Mouse (Mus musculus): Measurements from ENCODE around the gene Cops7b. TPM values are rescaled to one million over a fixed set of nuclear protein-coding genes. Genes with fewer than 3 reads are reported as not detected.

The Cops7b gene
- polyA plus RNA-seq, 1 experiment from 2014 or later: 60.6 TPM

GRCm38 (mm10) chr1:86612081-86612480 is 29.4 kb downstream of the Cops7b start:
- Histone ChIP-seq H3K9me3 (replicated peaks) (no peaks in the 10 kb centered on the region), H3K27ac (no peak overlapping the region), H3K9ac (no peak overlapping the region), H3K4me2 (replicated peaks) (no peak overlapping the region), H3K27me3 (no peaks in the 10 kb centered on the region), H3K4me3 (no peak overlapping the region), H3K4me1 (no peaks in the 10 kb centered on the region), H3K36me3 (peaks cover 27% of the 10 kb centered on the region)
- 57% methylated on average over 1 of the region's 1 CpGs for WGBS
- no peak for ATAC-seq (ENCODE audit: low FRiP score)

GRCm38 (mm10) chr1:86614269-86614668 is 31.6 kb downstream of the Cops7b start:
- no peak for ATAC-seq (ENCODE audit: low FRiP score)
- Histone ChIP-seq H3K9ac (no peak overlapping the region), H3K27me3 (no peaks in the 10 kb centered on the region), H3K4me2 (replicated peaks) (no peak overlapping the region), H3K36me3 (peaks cover 14% of the 10 kb centered on the region), H3K4me3 (no peak overlapping the region), H3K4me1 (no peaks in the 10 kb centered on the region), H3K9me3 (replicated peaks) (no peaks in the 10 kb centered on the region), H3K27ac (no peak overlapping the region)

GRCm38 (mm10) chr1:86618454-86619125 is 35.9 kb downstream of the Cops7b start:
- Histone ChIP-seq H3K27ac (no peak overlapping the region), H3K4me1 (no peaks in the 10 kb centered on the region), H3K9ac (no peak overlapping the region), H3K36me3 (no peaks in the 10 kb centered on the region), H3K4me3 (no peak overlapping the region), H3K9me3 (replicated peaks) (no peaks in the 10 kb centered on the region), H3K4me2 (replicated peaks) (no peak overlapping the region), H3K27me3 (no peaks in the 10 kb centered on the region)
- 59% methylated on average over 10 of the region's 10 CpGs for WGBS
- no peak for ATAC-seq (ENCODE audit: low FRiP score)

GRCm38 (mm10) chr1:86622296-86622695 is 39.6 kb downstream of the Cops7b start:
- Histone ChIP-seq H3K4me3 (no peak overlapping the region), H3K9me3 (replicated peaks) (no peaks in the 10 kb centered on the region), H3K27me3 (no peaks in the 10 kb centered on the region), H3K4me1 (no peaks in the 10 kb centered on the region), H3K36me3 (no peaks in the 10 kb centered on the region), H3K27ac (no peak overlapping the region), H3K4me2 (replicated peaks) (no peak overlapping the region), H3K9ac (no peak overlapping the region)
- ATAC-seq (ENCODE audit: low FRiP score): no peak
- WGBS: 63% methylated on average over 2 of the region's 2 CpGs

GRCm38 (mm10) chr1:86623001-86624000 is 40.6 kb downstream of the Cops7b start:
- H3K9me3 ChIP-seq (replicated peaks): no peaks in the 10 kb centered on the region
- H3K4me2 ChIP-seq (replicated peaks): no peak overlapping the region
- H3K4me1 ChIP-seq: no peaks in the 10 kb centered on the region
- H3K9ac ChIP-seq: no peak overlapping the region
- H3K36me3 ChIP-seq: no peaks in the 10 kb centered on the region
- 72% methylated on average over 16 of the region's 16 CpGs for WGBS
- no peaks in the 10 kb centered on the region for H3K27me3 ChIP-seq
- no peak overlapping the region for H3K4me3 ChIP-seq
- no peak overlapping the region for H3K27ac ChIP-seq
- no peak for ATAC-seq (ENCODE audit: low FRiP score)

- 84% methylated on average over 3 of the region's 3 CpGs for WGBS
- Histone ChIP-seq H3K4me3 (no peak overlapping the region), H3K36me3 (no peaks in the 10 kb centered on the region), H3K4me2 (replicated peaks) (no peak overlapping the region), H3K27me3 (no peaks in the 10 kb centered on the region), H3K9me3 (replicated peaks) (no peaks in the 10 kb centered on the region), H3K4me1 (0 out of 2 replicates have a peak, but pooled peaks cover 4% of the 10 kb centered on the region), H3K27ac (no peak overlapping the region), H3K9ac (no peak overlapping the region)
- no peak for ATAC-seq (ENCODE audit: low FRiP score)
Observed at GRCm38 (mm10) chr1:86628270-86628669, 45.6 kb downstream of the Cops7b start.

GRCm38 (mm10) chr1:86629936-86630335 is 47.2 kb downstream of the Cops7b start:
- H3K9me3 ChIP-seq (replicated peaks): no peaks in the 10 kb centered on the region
- H3K27ac ChIP-seq: no peak overlapping the region
- H3K27me3 ChIP-seq: no peaks in the 10 kb centered on the region
- H3K4me1 ChIP-seq: peaks cover 13% of the 10 kb centered on the region
- H3K36me3 ChIP-seq: no peaks in the 10 kb centered on the region
- no peak overlapping the region for H3K9ac ChIP-seq
- H3K4me2 ChIP-seq (replicated peaks): no peak overlapping the region
- 50% methylated on average over 4 of the region's 4 CpGs for WGBS
- no peak overlapping the region for H3K4me3 ChIP-seq
- no peak for ATAC-seq (ENCODE audit: low FRiP score)

- Histone ChIP-seq H3K9me3 (replicated peaks) (no peaks in the 10 kb centered on the region), H3K27me3 (no peaks in the 10 kb centered on the region), H3K9ac (no peak overlapping the region), H3K4me2 (replicated peaks) (no peak overlapping the region), H3K27ac (no peak overlapping the region), H3K4me3 (no peak overlapping the region), H3K36me3 (no peaks in the 10 kb centered on the region), H3K4me1 (peaks cover 13% of the 10 kb centered on the region)
- no peak for ATAC-seq (ENCODE audit: low FRiP score)
- 82% methylated on average over 4 of the region's 4 CpGs for WGBS
Observed at GRCm38 (mm10) chr1:86630527-86630926, 47.8 kb downstream of the Cops7b start.

GRCm38 (mm10) chr1:86632732-86633380 is 50.2 kb downstream of the Cops7b start:
- Histone ChIP-seq H3K9me3 (replicated peaks) (no peaks in the 10 kb centered on the region), H3K27ac (no peak overlapping the region), H3K36me3 (no peaks in the 10 kb centered on the region), H3K27me3 (no peaks in the 10 kb centered on the region), H3K4me1 (peaks cover 13% of the 10 kb centered on the region), H3K4me3 (no peak overlapping the region), H3K4me2 (replicated peaks) (no peak overlapping the region), H3K9ac (no peak overlapping the region)
- 62% methylated on average over 6 of the region's 6 CpGs for WGBS
- no peak for ATAC-seq (ENCODE audit: low FRiP score)

GRCm38 (mm10) chr1:86633434-86633833 is 50.7 kb downstream of the Cops7b start:
- Histone ChIP-seq H3K27me3 (no peaks in the 10 kb centered on the region), H3K4me3 (no peak overlapping the region), H3K27ac (no peak overlapping the region), H3K9me3 (replicated peaks) (no peaks in the 10 kb centered on the region), H3K4me2 (replicated peaks) (no peak overlapping the region), H3K9ac (no peak overlapping the region), H3K4me1 (peaks cover 13% of the 10 kb centered on the region), H3K36me3 (no peaks in the 10 kb centered on the region)
- WGBS: 50% methylated on average over 3 of the region's 3 CpGs
- no peak for ATAC-seq (ENCODE audit: low FRiP score)

GRCm38 (mm10) chr1:86633840-86634750 is 51.4 kb downstream of the Cops7b start:
- WGBS: 51% methylated on average over 7 of the region's 7 CpGs
- Histone ChIP-seq H3K4me3 (peak overlapping the region; percentile 6; the same call in 1 of the 2 replicates), H3K27me3 (no peaks in the 10 kb centered on the region), H3K9ac (no peak overlapping the region), H3K4me2 (replicated peaks) (peak overlapping the region; percentile 39), H3K36me3 (no peaks in the 10 kb centered on the region), H3K9me3 (replicated peaks) (no peaks in the 10 kb centered on the region), H3K4me1 (peaks cover 13% of the 10 kb centered on the region), H3K27ac (peak overlapping the region; percentile 66)
- ATAC-seq (ENCODE audit: low FRiP score): peak; percentile 60; the same call in 1 of the 2 replicates

Measured in hindbrain, embryonic 12.5 days (tissue).